ENCODE assay signal across 20 mouse cellular contexts in genomic region chr10:82777075-82777474, GRCm38 (mm10). TPM values are rescaled to one million over a fixed set of nuclear protein-coding genes. Genes with fewer than 3 reads are reported as not detected.
DNase-seq lines count a peak whose midpoint lies in the region; ATAC-seq and TF ChIP-seq lines count a peak whose summit lies in the region.
"Had no signal": no experiment of that assay in that cellular context is flagged by ENCODE, and none has a peak within 500 bp of the region (broad histone marks: within the 10 kb centered on the region; RNA-seq: fewer than 3 reads in every experiment).

No protein-coding gene starts in this region.

- peak overlapping the region; percentile 11 for H3K9ac ChIP-seq in ES-Bruce4 (ENCODE audit: low read depth, poor library complexity, severe bottlenecking)
- H3K9ac ChIP-seq in liver, embryonic 13.5 days: no peak overlapping the region
- H3K9ac ChIP-seq: forebrain, postnatal 0 days had no signal

- H3K36me3 ChIP-seq in ES-Bruce4 (ENCODE audit: control insufficient read depth, insufficient read depth, low read length, poor library complexity, severe bottlenecking): no peaks in the 10 kb centered on the region
- H3K36me3 ChIP-seq in liver, embryonic 13.5 days: no peaks in the 10 kb centered on the region
- H3K36me3 ChIP-seq in hindbrain, embryonic 10.5 days: no peaks in the 10 kb centered on the region
- H3K36me3 ChIP-seq: hindbrain, embryonic 13.5 days; limb, embryonic 10.5 days had no signal

- TF ChIP-seq EP300 in ES-Bruce4 (IDR thresholded peaks at IDR 0.05; ENCODE audit: insufficient read depth, low read depth, low read length): no peak

- peak; percentile 83 for ATAC-seq in liver, embryonic 13.5 days (ENCODE audit: low read depth)
- ATAC-seq: forebrain, postnatal 0 days had no signal

- H3K4me1 ChIP-seq in ES-Bruce4 (ENCODE audit: control insufficient read depth, insufficient read depth, low read length): peaks cover 5% of the 10 kb centered on the region
- peaks cover 48% of the 10 kb centered on the region for H3K4me1 ChIP-seq in liver, embryonic 13.5 days (replicated peaks)
- H3K4me1 ChIP-seq in hindbrain, embryonic 10.5 days (replicated peaks): peaks cover 7% of the 10 kb centered on the region

- no peak overlapping the region for H3K4me3 ChIP-seq in ES-Bruce4 (ENCODE audit: low read depth, low read length)
- H3K4me3 ChIP-seq in liver, embryonic 13.5 days (replicated peaks): no peak overlapping the region
- H3K4me3 ChIP-seq in hindbrain, embryonic 10.5 days: no peak overlapping the region
- H3K4me3 ChIP-seq: heart, adult 2 months; hindbrain, embryonic 13.5 days; limb, embryonic 10.5 days had no signal

- 31% methylated on average over 2 of the region's 2 CpGs for WGBS in liver, embryonic 13.5 days (ENCODE audit: insufficient replicate concordance)
- WGBS in hindbrain, embryonic 10.5 days: 67% methylated on average over 2 of the region's 2 CpGs

- peak overlapping the region; percentile 45 for H3K27ac ChIP-seq in ES-Bruce4 (ENCODE audit: insufficient read depth, low read length)
- H3K27ac ChIP-seq in liver, embryonic 13.5 days: 0 out of 2 replicates have a peak overlapping the region, but pooled peaks have one; percentile 47
- H3K27ac ChIP-seq in hindbrain, embryonic 10.5 days: no peak overlapping the region
- H3K27ac ChIP-seq: heart, adult 2 months; hindbrain, embryonic 13.5 days; macrophage had no signal

- H3K27me3 ChIP-seq in ES-Bruce4 (ENCODE audit: control insufficient read depth, insufficient read depth, low read length, poor library complexity, severe bottlenecking): no peaks in the 10 kb centered on the region
- H3K27me3 ChIP-seq in liver, embryonic 13.5 days: peaks cover 10% of the 10 kb centered on the region; the same call in 1 of the 2 replicates
- H3K27me3 ChIP-seq in hindbrain, embryonic 10.5 days (ENCODE audit: insufficient read depth, poor library complexity, severe bottlenecking): no peaks in the 10 kb centered on the region
- H3K27me3 ChIP-seq: hindbrain, embryonic 13.5 days had no signal

- no peaks in the 10 kb centered on the region for H3K9me3 ChIP-seq in ES-Bruce4 (replicated peaks; ENCODE audit: control insufficient read depth, insufficient read depth, low read length, poor library complexity, severe bottlenecking)
- H3K9me3 ChIP-seq in liver, embryonic 13.5 days (replicated peaks): no peaks in the 10 kb centered on the region
- H3K9me3 ChIP-seq in hindbrain, embryonic 10.5 days: peaks cover 4% of the 10 kb centered on the region; the same call in 1 of the 2 replicates
- H3K9me3 ChIP-seq: hindbrain, embryonic 13.5 days; limb, embryonic 10.5 days had no signal

- DNase-seq in 3T3-L1 (ENCODE audit: low read depth, low spot score): peak; percentile 73
- DNase-seq in c-Kit-positive CD71-positive TER-119-positive erythroid progenitor cells, embryonic 14.5 days (ENCODE audit: low spot score): peak; percentile 78
- peak; percentile 67 for DNase-seq in liver, embryonic 13.5 days
- DNase-seq in cerebellum, postnatal 14 days: no peak
- DNase-seq in lung, postnatal 36 days: no peak
- no peak for DNase-seq in hindbrain, embryonic 10.5 days (ENCODE audit: low spot score)
- DNase-seq: adrenal gland, adult 2 months; cerebellum, adult 11-12 months; cerebellum, postnatal 36 days; forebrain, postnatal 0 days; heart, adult 2 months; heart, postnatal 10 days; lung, adult 2 months; midbrain, embryonic 14.5 days; retina, postnatal 1 day; thymus, adult 18-20 months had no signal

- TF ChIP-seq CTCF in ES-Bruce4 (IDR thresholded peaks at IDR 0.05; ENCODE audit: low read depth, low read length): no peak

- no peak overlapping the region for H3K4me2 ChIP-seq in liver, embryonic 13.5 days
- H3K4me2 ChIP-seq: hindbrain, embryonic 13.5 days had no signal

- TF ChIP-seq POLR2A in ES-Bruce4 (IDR thresholded peaks at IDR 0.05; ENCODE audit: insufficient read depth, low read length): no peak

RNA-seq across cellular contexts. Expression of gene Nfyb, which starts 13.1 kb away (rescaled TPM):
- 101 and 114 TPM in 2 replicates for polyA plus RNA-seq in ES-Bruce4 (2011; ENCODE audit: insufficient read depth, insufficient read length, low read depth, missing spikeins)
- polyA plus RNA-seq in liver, embryonic 13.5 days (2015; fragmentation: Nextera tagmentation; extraction: Ambion mirVana): 36.1 and 43.5 TPM in 2 replicates
- polyA plus RNA-seq in hindbrain, embryonic 10.5 days (2016; fragmentation: Nextera tagmentation; extraction: Ambion mirVana): 42.5 and 56.2 TPM in 2 replicates

RNA-seq across cellular contexts. Expression of gene Txnrd1, which starts 56.7 kb away (rescaled TPM):
- polyA plus RNA-seq in ES-Bruce4 (2011; ENCODE audit: insufficient read depth, insufficient read length, low read depth, missing spikeins): 260 and 284 TPM in 2 replicates
- polyA plus RNA-seq in liver, embryonic 13.5 days (2015; fragmentation: Nextera tagmentation; extraction: Ambion mirVana): 67.9 and 78.2 TPM in 2 replicates
- polyA plus RNA-seq in hindbrain, embryonic 10.5 days (2016; fragmentation: Nextera tagmentation; extraction: Ambion mirVana): 164 and 172 TPM in 2 replicates

Comparison
In these comparisons a context has a peak if more than half of its experiments do, and no peak if none do; other contexts are left out.
1. DNase-seq: peak in 3T3-L1 (single experiment), c-Kit-positive CD71-positive TER-119-positive erythroid progenitor cells, embryonic 14.5 days (single experiment) and liver, embryonic 13.5 days (single experiment); none in cerebellum, postnatal 14 days (0 of 2), lung, postnatal 36 days (single experiment) and hindbrain, embryonic 10.5 days (single experiment).